Mouse (Mus musculus) cerebellum, adult 2 months (tissue): ENCODE measurements around the gene Gm19965.

Experiments used
- CTCF ChIP-seq: fragments of 200-500 bp; IDR thresholded peaks from 2 replicates; pipeline ENCODE4 v1.5.1; 2011; ENCODE audit warnings: low read depth, mild to moderate bottlenecking, control low read depth, low read length, moderate library complexity, borderline replicate concordance; ENCODE audit not compliant: insufficient read depth
- POLR2A ChIP-seq: fragments of 200-500 bp; IDR thresholded peaks from 2 replicates; pipeline ENCODE4 v1.6.1; 2011; ENCODE audit warnings: low read length, control low read depth, borderline replicate concordance; ENCODE audit not compliant: insufficient read depth

DNA sequence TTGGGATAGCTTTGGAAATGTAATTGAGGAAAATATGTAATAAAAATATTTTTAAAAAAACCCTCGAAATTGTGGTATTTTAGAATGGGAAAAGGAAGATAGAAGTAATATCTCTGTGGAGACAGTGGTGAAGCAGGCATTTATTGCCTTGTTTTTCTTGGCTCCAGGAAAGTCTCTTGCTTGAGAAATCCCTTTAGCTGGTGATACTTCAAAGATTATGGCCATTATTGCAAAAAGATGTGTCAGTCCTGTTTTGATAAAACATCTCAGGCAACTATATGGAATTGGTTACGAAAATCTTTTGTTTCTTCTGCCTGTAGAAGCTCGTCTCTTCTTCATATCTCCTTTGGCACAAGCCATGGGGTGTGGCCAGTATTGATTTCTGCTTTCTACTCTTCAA, at the start of gene Gm19965:
- TF ChIP-seq CTCF (no peak), POLR2A (no peak)
